Mouse (Mus musculus) midbrain, embryonic 10.5 days (tissue): ENCODE results near the gene Ythdf1. TPM values are rescaled to one million over a fixed set of nuclear protein-coding genes. Genes with fewer than 3 reads are reported as not detected.

Experiments
- DNase-seq: peaks from one replicate; pipeline ENCODE4 v3.0.0-alpha.2; 2017; ENCODE audit warnings: low spot score
- H3K27ac ChIP-seq: fragments of 300-500 bp; sonication (generic); replicated peaks from 2 replicates; pipeline ENCODE4 v1.5.1; 2016; ENCODE audit warnings: mild to moderate bottlenecking
- H3K27me3 ChIP-seq: fragments of 300-500 bp; sonication (generic); 2 replicates; pipeline ENCODE4 v1.6.1; 2016; ENCODE audit warnings: low read depth, mild to moderate bottlenecking; ENCODE audit not compliant: poor library complexity, severe bottlenecking
- H3K36me3 ChIP-seq: fragments of 300-500 bp; sonication (generic); 2 replicates; pipeline ENCODE4 v1.6.1; 2016; ENCODE audit warnings: mild to moderate bottlenecking, moderate library complexity
- H3K4me1 ChIP-seq: fragments of 300-500 bp; sonication (generic); 2 replicates; pipeline ENCODE4 v1.6.1; 2016
- H3K4me3 ChIP-seq: fragments of 300-500 bp; sonication (generic); 2 replicates; pipeline ENCODE4 v1.5.1; 2016; ENCODE audit warnings: mild to moderate bottlenecking, moderate library complexity
- H3K9me3 ChIP-seq: fragments of 300-500 bp; sonication (generic); replicated peaks from 2 replicates; pipeline ENCODE4 v1.6.1; 2016; ENCODE audit warnings: mild to moderate bottlenecking
- WGBS: fragments of 180-500 bp; shearing (Covaris S2); methylation state at CpG from one replicate; pipeline ENCODE4 v1.1.7; 2016; 5-methylcytosine and 5-hydroxymethylcytosine counted together
- polyA plus RNA-seq: library from polyadenylated mRNA; unstranded; fragments of >200 nt; fragmentation: Nextera tagmentation; extraction: Ambion mirVana; gene quantifications from 2 replicates; pipeline ENCODE4 v1.2.1, GENCODE M21; 2016

The Ythdf1 gene
- polyA plus RNA-seq, 1 experiment from 2014 or later: 51.9 TPM

GRCm38 (mm10) chr2:180941869-180942268 is 21.1 kb upstream of the Ythdf1 start:
- Histone ChIP-seq H3K4me1 (no peaks in the 10 kb centered on the region), H3K36me3 (peaks cover 23% of the 10 kb centered on the region), H3K9me3 (no peaks in the 10 kb centered on the region), H3K4me3 (no peak overlapping the region), H3K27ac (no peak overlapping the region), H3K27me3 (no peaks in the 10 kb centered on the region)
- DNase-seq: no peak

GRCm38 (mm10) chr2:180940187-180940586 is 19.4 kb upstream of the Ythdf1 start:
- no peak overlapping the region for H3K27ac ChIP-seq
- no peaks in the 10 kb centered on the region for H3K27me3 ChIP-seq
- DNase-seq: no peak
- H3K9me3 ChIP-seq: no peaks in the 10 kb centered on the region
- peaks cover 5% of the 10 kb centered on the region for H3K4me1 ChIP-seq
- H3K4me3 ChIP-seq: no peak overlapping the region
- H3K36me3 ChIP-seq: peaks cover 25% of the 10 kb centered on the region

GRCm38 (mm10) chr2:180932418-180932817 is 11.7 kb upstream of the Ythdf1 start:
- DNase-seq: no peak
- H3K9me3 ChIP-seq: no peaks in the 10 kb centered on the region
- 88% methylated on average over 1 of the region's 1 CpGs for WGBS
- H3K27ac ChIP-seq: 0 out of 2 replicates have a peak overlapping the region, but pooled peaks have one; percentile 13
- peaks cover 2% of the 10 kb centered on the region; the same call in 1 of the 2 replicates for H3K36me3 ChIP-seq
- H3K27me3 ChIP-seq: no peaks in the 10 kb centered on the region
- peaks cover 38% of the 10 kb centered on the region for H3K4me1 ChIP-seq
- no peak overlapping the region for H3K4me3 ChIP-seq

- H3K36me3 ChIP-seq: no peaks in the 10 kb centered on the region
- H3K4me3 ChIP-seq: no peak within 1 kb of the TSS
- peak within 1 kb of the TSS; percentile 50 for H3K27ac ChIP-seq
- 49% methylated on average over 4 of the region's 4 CpGs for WGBS
- H3K27me3 ChIP-seq: 0 out of 2 replicates have a peak, but pooled peaks cover 6% of the 10 kb centered on the region
- H3K4me1 ChIP-seq: peaks cover 22% of the 10 kb centered on the region
- no peak for DNase-seq
- H3K9me3 ChIP-seq: no peaks in the 10 kb centered on the region
These were observed 8.0 kb upstream of the Ythdf1 start, which contains the start of gene Birc7 for GRCm38 (mm10) chr2:180928723-180929122. Gene Birc7 (plus strand): TSS chr2:180929023.

GRCm38 (mm10) chr2:180925176-180925575 is 4.4 kb upstream of the Ythdf1 start:
- H3K4me3 ChIP-seq: no peak overlapping the region

GRCm38 (mm10) chr2:180922739-180923138 is 2.0 kb upstream of the Ythdf1 start:
- WGBS: 94% methylated on average over 6 of the region's 6 CpGs
- H3K4me1 ChIP-seq: peaks cover 21% of the 10 kb centered on the region
- H3K27me3 ChIP-seq: peaks cover 6% of the 10 kb centered on the region; the same call in 1 of the 2 replicates
- H3K36me3 ChIP-seq: peaks cover 13% of the 10 kb centered on the region
- no peaks in the 10 kb centered on the region for H3K9me3 ChIP-seq
- no peak overlapping the region for H3K27ac ChIP-seq
- H3K4me3 ChIP-seq: no peak overlapping the region
- DNase-seq: no peak

More at GRCm38 (mm10) chr2:180925176-180925575, 4.4 kb upstream of the Ythdf1 start:
- H3K27ac ChIP-seq: no peak overlapping the region
- 7% methylated on average over 4 of the region's 4 CpGs for WGBS
- DNase-seq: peak; percentile 79
- no peaks in the 10 kb centered on the region for H3K36me3 ChIP-seq
- H3K4me1 ChIP-seq: peaks cover 18% of the 10 kb centered on the region
- no peaks in the 10 kb centered on the region for H3K9me3 ChIP-seq
- H3K27me3 ChIP-seq: peaks cover 6% of the 10 kb centered on the region; the same call in 1 of the 2 replicates

GRCm38 (mm10) chr2:180919913-180920809 is 588 bp downstream of the Ythdf1 start:
- no peak for DNase-seq
- H3K27me3 ChIP-seq: peaks cover 6% of the 10 kb centered on the region; the same call in 1 of the 2 replicates
- WGBS: under 1% methylated on average over 61 of the region's 61 CpGs
- peak overlapping the region; percentile 96 for H3K27ac ChIP-seq
- H3K36me3 ChIP-seq: peaks cover 39% of the 10 kb centered on the region
- peaks cover 21% of the 10 kb centered on the region for H3K4me1 ChIP-seq
- no peaks in the 10 kb centered on the region for H3K9me3 ChIP-seq
- peak overlapping the region; percentile 99 for H3K4me3 ChIP-seq

- peaks cover 81% of the 10 kb centered on the region for H3K36me3 ChIP-seq
These were observed 4.8 kb downstream of the Ythdf1 start for GRCm38 (mm10) chr2:180915886-180916433.

GRCm38 (mm10) chr2:180910928-180911327 is 9.8 kb downstream of the Ythdf1 start:
- Histone ChIP-seq H3K4me3 (no peak overlapping the region), H3K36me3 (peaks cover 98% of the 10 kb centered on the region), H3K9me3 (no peaks in the 10 kb centered on the region), H3K27ac (no peak overlapping the region), H3K4me1 (peaks cover 5% of the 10 kb centered on the region; the same call in 1 of the 2 replicates), H3K27me3 (no peaks in the 10 kb centered on the region)
- WGBS: 96% methylated on average over 12 of the region's 12 CpGs
- DNase-seq: no peak

More at GRCm38 (mm10) chr2:180915886-180916433, 4.8 kb downstream of the Ythdf1 start:
- Histone ChIP-seq H3K9me3 (no peaks in the 10 kb centered on the region), H3K27ac (no peak overlapping the region), H3K4me3 (no peak overlapping the region), H3K27me3 (no peaks in the 10 kb centered on the region), H3K4me1 (peaks cover 16% of the 10 kb centered on the region)
- DNase-seq: no peak
- WGBS: 95% methylated on average over 3 of the region's 3 CpGs

GRCm38 (mm10) chr2:180905556-180906221 is 15.1 kb downstream of the Ythdf1 start:
- 87% methylated on average over 5 of the region's 5 CpGs for WGBS
- Histone ChIP-seq H3K4me3 (no peak overlapping the region), H3K9me3 (no peaks in the 10 kb centered on the region), H3K36me3 (peaks cover 74% of the 10 kb centered on the region), H3K4me1 (peaks cover 8% of the 10 kb centered on the region; the same call in 1 of the 2 replicates), H3K27me3 (no peaks in the 10 kb centered on the region), H3K27ac (no peak overlapping the region)
- DNase-seq: no peak

- no peak for DNase-seq
- no peaks in the 10 kb centered on the region for H3K27me3 ChIP-seq
- peaks cover 8% of the 10 kb centered on the region; the same call in 1 of the 2 replicates for H3K4me1 ChIP-seq
- H3K27ac ChIP-seq: no peak overlapping the region
- H3K4me3 ChIP-seq: no peak overlapping the region
- H3K9me3 ChIP-seq: no peaks in the 10 kb centered on the region
- peaks cover 63% of the 10 kb centered on the region for H3K36me3 ChIP-seq
- WGBS: 94% methylated on average over 18 of the region's 18 CpGs
These were observed 16.1 kb downstream of the Ythdf1 start for GRCm38 (mm10) chr2:180904435-180905208.

- Histone ChIP-seq H3K9me3 (no peaks in the 10 kb centered on the region), H3K27me3 (no peaks in the 10 kb centered on the region), H3K27ac (no peak overlapping the region), H3K4me3 (no peak overlapping the region), H3K4me1 (peaks cover 15% of the 10 kb centered on the region; the same call in 1 of the 2 replicates), H3K36me3 (peaks cover 40% of the 10 kb centered on the region)
- no peak for DNase-seq
- 37% methylated on average over 2 of the region's 2 CpGs for WGBS
These were observed 18.7 kb downstream of the Ythdf1 start for GRCm38 (mm10) chr2:180902086-180902485.
